Mouse (Mus musculus) kidney, postnatal 4 days (tissue): ENCODE measurements around the gene B3gnt9.
"Not testable (repeated sequence)": the region's sequence is repeated elsewhere in the genome, so short reads cannot be mapped to it uniquely, and the experiment has no call there.

Experiments used
- DNase-seq, 2 experiments: peaks; one replicate each; pipeline ENCODE4 v3.0.0; 2021; ENCODE audit warnings: mixed read lengths in 2 of 2

B3gnt9 gene

DNA sequence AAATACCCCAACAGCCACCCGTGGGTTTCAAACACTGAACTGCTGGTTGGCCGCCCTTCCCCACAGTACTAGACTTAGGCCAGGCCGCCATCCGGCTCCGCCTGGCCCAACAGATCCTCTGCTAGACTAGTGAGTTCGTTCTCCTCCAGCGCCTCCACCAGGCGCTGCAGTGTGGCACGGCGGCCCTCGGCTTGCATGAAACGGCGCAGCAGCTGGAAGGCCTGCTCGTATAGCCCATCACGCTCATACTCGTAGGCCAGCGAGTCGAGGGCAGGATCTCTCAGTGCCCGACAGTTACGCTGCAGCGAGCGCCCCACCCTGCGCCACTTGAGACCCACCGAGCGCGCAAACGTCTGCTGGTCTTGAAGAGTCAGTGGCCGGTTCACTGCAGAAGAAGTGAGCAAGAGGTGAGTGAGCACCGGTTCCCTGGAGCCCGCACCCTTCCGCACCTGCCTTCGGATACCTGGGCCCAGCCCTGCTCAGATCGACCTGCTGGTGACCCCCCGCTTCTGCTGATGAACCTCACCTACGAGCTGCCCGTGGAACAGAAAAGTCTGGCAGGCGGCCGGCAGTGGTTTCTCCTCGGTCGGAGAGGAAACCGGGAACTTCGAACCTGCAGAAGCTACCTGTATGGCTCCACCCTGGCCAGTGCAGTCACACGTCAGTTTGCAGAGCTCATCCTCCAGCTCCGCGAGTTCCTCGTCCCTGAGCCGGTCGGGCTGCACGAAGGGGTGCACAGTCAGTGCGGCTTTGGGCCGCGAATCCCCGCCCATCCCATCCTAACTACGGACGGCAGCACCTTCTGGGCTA lies 4.2 kb upstream of the B3gnt9 start:
- DNase-seq: peak; percentile 57 to 73

DNA sequence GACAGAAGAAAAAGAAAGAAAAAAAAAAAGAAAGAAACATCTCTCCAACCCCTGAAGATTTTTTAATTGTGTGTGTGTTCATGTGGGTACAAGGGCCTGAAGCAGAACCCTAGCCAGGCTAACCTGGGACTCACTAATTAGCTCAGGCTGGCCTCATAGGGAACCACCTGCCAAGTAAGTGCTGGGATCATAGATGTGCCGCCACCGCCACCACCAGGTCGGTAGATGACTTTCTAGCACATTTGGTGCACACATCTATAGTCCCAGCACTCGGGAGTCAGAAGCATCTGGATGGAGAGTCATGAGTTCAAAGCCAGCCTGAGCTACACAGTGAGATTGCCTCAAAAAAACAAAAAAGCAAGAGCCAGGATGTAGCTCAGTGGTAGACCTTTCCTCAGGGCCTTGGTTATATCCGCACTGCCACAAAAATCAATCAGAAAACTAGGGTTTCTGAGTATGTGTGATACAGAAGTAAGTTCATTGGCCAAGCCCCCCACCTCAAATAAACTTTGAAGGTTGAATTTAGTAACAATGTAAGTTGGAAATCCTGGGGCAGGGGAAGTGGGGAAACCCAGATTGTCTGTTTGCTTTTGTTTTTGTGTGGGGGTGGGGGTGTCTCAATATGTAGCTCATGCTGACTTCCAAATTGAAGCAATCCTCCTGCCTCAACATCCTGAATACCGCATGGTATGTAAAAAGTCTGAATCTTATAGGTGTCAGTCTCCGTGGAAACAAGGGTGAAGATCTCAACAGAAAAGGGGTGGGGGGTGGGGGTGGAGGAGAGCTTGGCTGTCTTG lies 2.6 kb upstream of the B3gnt9 start:
- DNase-seq: no peak

DNA sequence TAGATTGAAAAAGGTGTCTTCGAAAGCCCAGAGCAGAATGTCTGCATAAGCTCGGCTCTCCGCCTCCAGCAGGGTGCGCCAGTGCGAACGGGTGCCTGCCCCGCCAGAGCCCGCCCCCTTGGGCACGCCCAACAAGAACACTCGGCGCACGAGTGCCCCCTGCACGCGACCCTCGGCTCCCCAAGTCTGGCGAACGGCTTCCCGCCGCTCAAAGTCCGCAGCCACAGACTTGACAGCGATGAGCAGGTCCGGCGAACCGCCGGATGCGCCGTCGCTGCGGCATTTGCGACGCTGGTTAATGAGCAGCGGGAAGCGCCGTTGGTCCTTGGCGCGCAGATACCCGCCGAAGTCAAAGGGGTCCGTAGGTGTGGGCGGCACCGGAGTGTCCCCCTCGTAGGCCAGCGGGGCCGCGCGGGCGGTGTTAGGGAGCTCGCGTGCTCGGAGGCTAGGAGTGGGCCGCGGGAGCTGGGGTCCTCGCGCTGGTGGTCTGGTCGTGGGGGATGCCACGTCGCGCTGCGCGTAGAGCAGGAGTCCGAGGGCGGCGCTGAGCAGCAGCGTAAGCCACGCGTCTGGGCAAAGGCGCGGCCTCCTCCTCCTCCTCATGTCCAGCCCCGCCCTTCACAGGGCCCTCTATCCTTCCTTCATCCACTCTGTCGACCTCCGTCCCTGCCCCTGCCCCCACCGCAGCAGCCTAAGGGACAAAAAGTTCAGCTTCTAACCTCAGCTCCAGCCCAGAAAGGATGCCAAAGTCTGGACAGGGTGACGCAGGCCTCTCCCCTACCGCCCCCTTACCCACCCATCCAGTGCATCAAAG lies 594 bp downstream of the B3gnt9 start:
- DNase-seq: peak; percentile 97

DNA sequence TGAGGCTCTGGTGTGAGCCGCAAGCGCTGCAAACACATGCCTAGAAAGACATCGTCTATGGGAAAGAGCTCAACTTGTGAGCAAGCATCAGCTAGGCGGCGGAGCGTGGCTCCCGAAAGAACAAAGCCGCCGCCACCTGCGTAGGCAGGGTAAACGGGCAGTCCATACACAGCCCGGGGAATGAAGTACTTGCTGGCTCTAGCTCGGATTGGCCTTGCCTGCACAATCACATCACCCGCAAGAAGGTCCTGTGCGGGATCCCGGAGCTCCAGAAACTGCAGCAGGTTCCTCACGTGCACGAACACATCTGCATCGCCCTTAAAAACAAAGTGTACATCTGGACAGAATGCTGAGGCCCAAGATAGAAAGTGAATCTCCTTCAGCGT lies 1.2 kb downstream of the B3gnt9 start:
- peak in 1 of 2 experiments; percentile 19 for DNase-seq

DNA sequence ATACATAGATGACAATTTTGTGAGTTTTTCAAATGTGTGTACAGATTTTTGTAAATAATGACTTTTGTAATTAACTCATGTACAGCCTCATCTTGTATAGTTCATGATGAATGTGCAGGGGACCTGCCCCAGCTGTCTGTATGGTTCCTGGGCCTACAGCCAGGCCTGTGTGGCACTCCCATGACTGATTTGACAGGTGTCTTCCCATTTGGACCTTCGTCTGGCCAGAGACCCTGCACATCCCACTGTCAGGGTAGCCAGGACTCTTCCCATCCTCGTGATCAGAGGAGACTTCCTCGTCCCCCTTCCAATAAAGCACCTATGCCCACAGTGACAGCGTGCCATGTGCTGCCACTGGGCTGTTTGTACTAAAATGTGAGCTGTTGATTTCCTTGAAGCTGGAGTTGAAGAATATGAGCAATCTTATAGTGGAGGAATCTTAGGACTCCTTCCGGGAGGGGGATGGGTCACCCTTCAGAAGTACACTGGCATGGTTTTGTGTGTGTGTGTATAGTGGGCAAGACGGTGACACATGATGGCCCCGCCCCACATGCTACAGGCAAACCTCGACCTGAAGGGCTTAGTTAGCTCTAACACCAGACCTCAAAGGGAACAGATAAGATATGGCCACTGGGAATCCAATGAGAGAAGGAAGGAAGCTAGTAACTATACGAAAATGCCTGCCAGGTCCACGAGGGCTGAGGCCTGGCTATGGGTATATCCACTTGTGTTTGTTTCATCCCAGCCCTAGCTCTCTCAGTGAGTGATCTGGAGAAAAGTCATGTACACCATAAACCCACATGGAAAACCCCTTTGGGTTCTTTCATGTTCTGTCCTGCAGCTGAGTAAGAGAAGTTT lies 2.0 kb downstream of the B3gnt9 start:
- no peak for DNase-seq

DNA sequence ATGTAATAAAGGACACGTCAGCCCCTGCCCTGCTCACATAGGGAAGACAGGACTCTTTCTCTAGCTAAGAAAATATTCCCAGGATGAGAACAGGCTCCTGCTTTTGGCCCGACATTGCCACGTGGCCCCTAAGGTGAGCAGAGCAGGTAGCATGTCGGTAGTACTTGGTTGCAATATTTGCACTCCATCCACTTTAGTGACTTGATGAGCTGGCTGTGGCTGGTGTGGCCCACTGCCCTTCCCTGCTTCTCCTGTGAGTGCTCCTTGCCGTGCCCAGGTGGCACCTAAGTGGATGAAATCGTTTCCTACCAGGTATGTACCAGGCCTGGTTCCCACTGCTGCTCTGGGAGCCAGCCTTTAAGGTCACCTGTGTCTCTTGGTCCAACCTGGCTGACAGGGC lies 3.0 kb downstream of the B3gnt9 start:
- no peak for DNase-seq

DNA sequence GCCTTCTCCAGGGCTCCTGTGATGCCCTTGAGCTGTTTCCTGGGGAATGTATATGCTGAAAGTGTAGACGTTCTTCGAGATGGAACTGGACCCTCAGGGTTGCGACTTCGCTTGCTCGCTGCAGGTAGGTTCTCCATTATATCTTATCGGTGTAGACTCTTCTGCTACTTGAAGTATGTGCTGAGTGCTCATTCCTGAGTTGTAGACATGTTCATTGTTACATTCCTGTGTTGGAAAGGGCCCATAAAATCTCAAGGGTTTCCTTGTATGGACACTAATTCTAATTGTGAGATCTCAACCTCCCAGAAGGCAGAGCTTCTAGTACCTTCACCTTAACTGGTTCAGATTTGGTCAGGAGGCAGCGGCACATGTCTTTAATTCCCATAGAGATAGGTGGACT lies 13.9 kb downstream of the B3gnt9 start:
- DNase-seq: no peak

DNA sequence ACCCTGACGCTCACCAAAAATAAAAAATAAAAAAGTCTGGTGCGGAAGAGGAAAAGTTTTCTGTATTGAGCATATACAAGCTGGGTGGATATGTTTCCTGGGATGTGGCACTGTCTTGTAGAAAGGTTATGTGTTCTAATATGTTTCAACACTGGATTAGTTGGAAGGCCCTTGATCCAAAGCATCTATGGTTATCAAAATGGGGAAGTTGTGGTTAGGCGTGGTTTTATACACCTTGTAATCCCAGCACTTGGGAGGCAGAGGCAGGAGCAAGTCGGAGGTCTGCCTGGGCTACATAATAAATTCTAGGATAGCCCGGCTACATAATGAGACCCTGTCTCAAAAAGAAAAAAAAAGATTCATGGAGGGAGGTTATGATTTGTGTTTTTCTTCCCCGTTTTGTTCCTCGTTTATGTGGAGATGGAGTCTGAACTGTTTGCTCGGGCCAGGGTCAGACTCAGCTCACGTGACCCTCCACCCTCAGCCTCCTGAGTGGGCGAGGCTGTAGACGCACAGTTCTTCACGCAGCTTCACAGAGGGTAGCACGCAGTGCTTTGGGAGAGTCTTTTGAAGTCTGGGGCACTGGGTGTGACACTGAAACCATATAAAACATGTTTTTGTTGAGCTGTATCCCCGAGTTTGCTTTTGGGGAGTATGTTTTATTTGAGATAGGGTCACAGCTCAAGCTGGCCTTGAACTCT lies 17.4 kb downstream of the B3gnt9 start:
- no peak for DNase-seq

DNA sequence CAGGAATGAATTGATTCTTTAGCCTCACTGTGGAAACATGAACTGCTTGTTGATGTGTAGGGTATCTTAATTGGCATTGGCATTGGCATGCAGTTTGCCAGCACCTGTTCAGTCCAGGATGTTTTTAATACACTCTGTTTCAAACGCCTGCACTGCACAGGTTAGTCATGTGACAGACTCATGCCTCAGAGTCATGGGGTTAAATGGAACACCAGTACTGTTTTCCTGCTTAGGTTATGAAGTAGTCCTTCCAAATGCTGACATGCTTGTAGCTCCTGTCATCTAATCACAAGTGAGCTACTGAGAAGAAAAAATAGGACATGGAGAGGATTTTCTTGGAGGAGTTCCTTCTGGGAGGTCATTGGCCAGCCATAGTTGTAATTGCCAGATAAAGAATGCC lies 19.7 kb downstream of the B3gnt9 start:
- no peak for DNase-seq

DNA sequence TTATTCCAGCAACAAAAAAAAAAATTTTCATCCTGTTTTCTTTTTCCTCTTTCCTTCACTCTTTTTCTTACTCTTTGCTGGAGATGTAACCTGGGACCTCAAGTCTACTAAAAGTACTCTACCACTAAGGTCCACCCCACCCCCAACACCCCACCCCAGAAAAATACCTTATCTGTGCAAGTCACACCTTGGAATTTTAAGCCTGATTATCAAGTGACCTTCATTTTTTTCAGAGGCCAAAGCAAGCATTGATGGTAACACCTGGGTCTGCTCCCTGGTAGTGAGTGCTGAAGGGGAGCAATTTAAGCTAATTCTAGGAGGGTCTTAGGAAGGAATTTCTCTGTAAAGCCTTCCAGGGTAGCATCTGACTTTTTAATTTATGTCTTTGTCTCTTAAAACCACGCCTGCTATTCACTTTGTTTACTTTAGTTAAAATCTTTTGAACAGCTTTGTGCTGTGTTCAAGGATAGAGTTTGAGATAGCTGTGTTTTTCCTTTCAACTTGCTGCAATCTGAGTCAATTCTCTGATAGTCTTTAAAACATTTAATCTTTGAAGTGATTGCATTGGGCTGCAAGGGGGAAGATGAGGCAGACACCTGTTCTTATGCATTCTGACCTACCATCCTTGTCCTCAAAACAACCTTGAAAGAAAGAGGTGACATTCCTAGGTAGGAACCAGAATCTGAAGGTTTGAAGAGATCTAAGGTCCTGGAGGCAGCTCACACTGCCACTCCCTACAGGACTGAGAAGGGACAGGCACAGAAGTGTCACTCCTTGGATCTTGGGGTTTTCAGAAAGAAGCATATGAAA lies 21.6 kb downstream of the B3gnt9 start:
- DNase-seq: no peak

DNA sequence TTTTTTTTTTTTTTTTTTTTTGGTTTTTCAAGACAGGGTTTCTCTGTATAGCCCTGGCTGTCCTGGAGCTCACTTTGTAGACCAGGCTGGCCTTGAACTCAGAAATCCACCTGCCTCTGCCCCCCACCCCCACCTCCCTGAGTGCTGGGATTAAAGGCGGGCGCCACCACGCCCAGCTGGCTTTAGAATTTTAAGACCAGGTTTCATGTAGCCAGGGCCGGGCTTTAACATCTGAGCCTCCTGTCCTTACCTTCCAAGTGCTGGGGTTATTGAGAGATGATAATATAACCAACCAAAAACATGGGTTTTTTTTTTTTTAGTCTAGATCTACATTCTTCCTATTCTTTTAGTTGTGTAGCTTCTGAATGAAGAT lies 22.6 kb downstream of the B3gnt9 start:
- not testable (repeated sequence) for DNase-seq

DNA sequence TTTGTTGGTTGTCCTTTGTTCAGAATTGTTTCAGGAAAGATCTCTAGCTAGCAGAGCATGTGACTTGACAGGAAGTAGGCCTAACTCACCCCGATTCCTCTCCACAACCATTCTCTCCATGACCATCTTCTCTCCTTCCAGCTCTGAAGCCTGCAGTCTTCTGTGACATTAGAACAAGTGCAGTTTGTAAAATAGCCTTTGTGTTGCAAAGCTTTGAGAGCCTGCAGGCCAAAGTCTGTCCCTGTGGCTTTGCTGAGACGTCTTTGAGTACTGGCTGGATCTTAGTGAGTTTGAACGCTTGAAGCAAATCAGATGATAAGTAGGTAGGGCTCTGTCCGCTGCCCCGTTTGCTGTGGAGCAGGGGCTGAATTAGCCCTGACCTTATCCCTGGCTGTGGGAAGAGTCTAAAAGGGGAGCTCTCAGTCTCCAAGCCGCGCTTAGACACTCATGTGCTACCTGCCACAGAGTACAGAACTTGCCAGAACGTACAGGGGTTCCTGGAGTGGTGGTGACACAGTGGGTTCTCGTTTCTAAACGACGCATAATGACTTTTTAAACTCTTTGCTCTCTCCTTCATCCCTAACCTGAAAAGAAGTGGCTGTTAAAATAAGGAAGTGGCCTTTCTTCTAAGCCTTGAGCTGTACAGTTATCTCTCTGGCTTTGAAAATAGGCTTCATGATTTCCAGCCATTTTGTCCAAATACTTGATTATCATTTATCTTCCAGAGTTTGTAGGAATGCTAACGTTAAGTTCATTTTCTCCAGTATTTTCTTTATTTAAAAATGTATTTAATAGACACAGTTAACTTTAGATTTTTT lies 23.2 kb downstream of the B3gnt9 start:
- DNase-seq: no peak

DNA sequence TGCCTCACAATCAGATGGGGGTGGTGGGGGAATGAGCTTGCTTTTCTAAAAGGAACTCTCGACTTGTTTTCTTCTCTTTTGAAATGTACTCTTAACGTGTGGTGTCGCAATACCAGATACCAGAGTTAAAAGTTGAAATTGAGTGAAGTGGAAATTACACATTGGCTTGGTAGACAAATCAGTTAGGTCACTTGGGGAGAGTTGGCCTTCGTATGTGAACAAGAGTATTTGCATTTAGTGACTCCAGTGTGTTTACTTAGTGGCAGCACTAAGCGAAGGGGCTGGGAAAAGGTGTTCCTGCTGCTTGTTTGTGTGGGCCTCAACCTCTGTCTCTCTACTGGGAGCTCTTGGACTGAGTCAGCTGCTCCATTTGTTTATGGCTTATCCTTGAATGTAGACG lies 29.0 kb downstream of the B3gnt9 start:
- DNase-seq: no peak

DNA sequence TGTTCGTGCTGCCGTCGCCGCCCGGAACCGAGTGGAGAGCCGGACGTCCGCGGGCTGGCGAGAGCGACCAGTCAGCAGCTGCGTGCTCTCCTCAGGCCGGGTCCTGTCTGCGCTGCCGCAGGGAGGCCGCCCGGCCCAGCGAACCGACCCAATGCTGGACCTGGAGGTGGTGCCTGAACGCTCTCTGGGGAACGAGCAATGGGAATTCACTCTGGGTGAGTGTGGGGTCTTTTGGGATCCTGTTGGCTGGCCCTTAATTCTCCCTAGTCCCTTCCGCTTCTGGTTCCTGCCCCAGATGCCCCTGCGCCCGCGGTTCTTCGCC lies 29.7 kb downstream of the B3gnt9 start:
- no peak for DNase-seq

DNA sequence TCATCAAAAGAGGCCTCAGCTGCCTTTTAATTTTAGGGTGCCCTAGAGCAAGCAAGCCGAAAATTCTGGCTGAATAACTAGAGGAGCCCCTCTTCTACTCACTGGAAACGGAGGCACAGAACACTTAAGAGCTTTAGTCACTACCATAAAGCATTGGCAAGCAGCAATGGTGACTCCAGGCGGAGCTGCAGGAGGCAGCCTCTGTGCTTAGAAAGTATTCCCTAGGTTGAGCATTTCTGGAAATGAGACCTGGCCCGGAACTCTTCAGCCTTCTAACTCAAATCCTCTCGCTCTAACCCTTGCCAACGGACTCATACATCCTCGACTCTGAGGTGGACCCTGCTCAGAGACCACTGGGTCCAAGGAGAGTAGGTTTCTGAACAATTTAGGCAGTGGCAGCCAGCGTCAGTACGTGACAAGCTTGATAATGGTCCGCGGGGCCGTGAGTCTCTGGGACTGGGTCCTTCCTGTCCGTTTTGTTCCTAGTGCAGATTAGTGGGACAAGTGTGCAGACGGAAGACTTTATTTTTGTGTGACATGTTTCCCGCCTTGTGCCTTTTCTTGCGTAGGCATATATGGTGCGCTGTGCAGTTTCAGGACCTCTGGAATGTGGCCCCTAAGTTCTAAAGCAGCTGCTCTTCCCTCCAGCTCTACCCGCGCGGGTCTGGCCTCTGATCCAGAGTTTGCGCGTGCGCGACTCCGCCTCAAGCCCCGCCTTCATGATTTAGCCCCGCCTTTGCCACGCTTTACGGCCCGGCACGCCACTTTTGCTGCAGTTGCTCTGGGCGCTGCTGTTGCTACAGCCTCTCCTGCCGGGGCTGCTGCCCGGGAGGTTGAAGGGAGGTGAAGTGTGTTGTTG lies 30.3 kb downstream of the B3gnt9 start, which contains the start of gene D230025D16Rik:
Gene D230025D16Rik, plus strand, starts transcription at position 733 of the 859 bp plus-strand sequence.
- peak; percentile 98 for DNase-seq

DNA sequence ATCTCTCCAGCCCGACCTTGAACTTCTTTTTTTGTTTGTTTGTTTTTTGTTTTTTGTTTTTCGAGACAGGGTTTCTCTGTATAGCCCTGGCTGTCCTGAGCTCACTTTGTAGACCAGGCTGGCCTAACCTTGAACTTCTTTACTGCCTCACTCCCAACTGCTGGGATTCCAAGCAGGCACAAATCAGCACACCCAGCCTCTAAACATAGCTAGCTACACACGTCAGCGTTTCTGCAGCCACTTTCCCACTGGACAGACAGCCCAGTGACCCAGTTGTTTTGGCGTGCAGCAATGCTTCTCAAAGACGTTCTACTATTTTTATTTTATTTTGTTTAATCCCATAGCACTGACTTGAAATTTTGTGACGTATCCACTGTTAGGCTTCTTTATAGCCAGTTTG lies 31.1 kb downstream of the B3gnt9 start:
- DNase-seq: no peak

DNA sequence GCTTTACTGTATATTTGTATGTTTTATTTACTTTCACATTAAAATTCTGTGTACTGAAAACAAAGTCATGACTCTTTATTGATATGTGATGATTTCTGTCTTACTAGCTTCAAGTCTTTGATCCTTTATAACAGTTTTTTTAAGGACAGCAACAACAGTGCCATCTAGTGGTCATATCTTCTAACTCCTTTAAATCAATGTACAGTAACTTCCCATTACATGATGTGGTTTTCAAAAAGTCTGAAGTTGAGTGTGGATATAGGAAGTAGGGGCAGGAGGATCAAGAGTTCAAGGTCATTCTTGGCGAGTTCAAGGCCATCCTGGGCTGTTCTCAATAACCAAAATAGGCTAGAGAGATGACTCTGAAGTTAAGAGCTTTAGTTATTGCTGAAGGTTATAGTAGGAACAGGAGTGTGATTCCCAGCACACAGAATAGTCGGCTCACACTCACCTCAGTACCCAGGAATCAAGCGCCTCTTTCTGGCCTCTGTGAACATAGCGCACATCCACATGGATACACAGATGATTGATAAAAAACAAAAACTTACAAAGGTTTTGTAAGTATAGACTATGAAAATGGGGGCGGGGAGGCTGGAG lies 36.9 kb downstream of the B3gnt9 start:
- DNase-seq: no peak

DNA sequence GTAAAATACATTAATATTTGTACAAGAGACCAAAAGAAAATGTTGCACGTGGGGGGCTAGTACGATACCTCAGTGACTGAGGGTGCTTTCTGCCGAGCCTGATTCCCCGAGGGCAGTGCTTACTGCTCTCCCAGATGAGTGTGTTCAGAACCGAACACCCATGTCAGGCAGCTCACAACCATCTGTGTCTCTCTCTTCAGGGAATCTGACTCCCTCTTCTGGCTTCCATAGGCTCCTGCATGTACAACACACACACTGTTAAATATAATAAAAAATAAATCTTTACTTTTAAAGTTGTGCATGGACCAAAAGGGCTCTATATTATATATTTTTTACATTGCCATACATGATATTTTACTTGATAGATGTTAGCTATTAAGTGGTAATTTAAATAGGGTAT lies 40.8 kb downstream of the B3gnt9 start:
- DNase-seq: no peak
